ENCODE assay signal across 8 mouse cellular contexts in genomic region chrX:74372888-74373549, GRCm38 (mm10). TPM values are rescaled to one million over a fixed set of nuclear protein-coding genes. Genes with fewer than 3 reads are reported as not detected.
DNase-seq lines count a peak whose midpoint lies in the region; ATAC-seq and TF ChIP-seq lines count a peak whose summit lies in the region.

Gene Ubl4a, minus strand, starts transcription at chrX:74373218.
Gene Slc10a3, minus strand, starts transcription at chrX:74373349.

- 21% methylated on average over 32 of the region's 32 CpGs for WGBS in limb, embryonic 13.5 days
- WGBS in midbrain, embryonic 15.5 days: 32% methylated on average over 32 of the region's 32 CpGs

- peak within 1 kb of the TSS; percentile 78 for H3K4me3 ChIP-seq in bone marrow macrophage, adult 2 months (ENCODE audit: insufficient read depth, low read length)
- H3K4me3 ChIP-seq in embryonic fibroblast, embryonic 13.5 days (ENCODE audit: insufficient read depth, low read length): peak within 1 kb of the TSS; percentile 55
- peak within 1 kb of the TSS; percentile 48 for H3K4me3 ChIP-seq in limb, embryonic 13.5 days
- peak within 1 kb of the TSS; percentile 47 for H3K4me3 ChIP-seq in midbrain, embryonic 15.5 days

- TF ChIP-seq CTCF in bone marrow macrophage, adult 2 months (IDR thresholded peaks at IDR 0.05; ENCODE audit: low read depth, low read length): no peak
- no peak for TF ChIP-seq CTCF in embryonic fibroblast, embryonic 13.5 days (IDR thresholded peaks at IDR 0.05; ENCODE audit: borderline replicate concordance, insufficient read depth, low read length)

- no peaks in the 10 kb centered on the region for H3K9me3 ChIP-seq in limb, embryonic 13.5 days
- H3K9me3 ChIP-seq in midbrain, embryonic 15.5 days: no peaks in the 10 kb centered on the region

- peak; percentile 94 for ATAC-seq in limb, embryonic 13.5 days (ENCODE audit: low FRiP score, low read depth)
- ATAC-seq in midbrain, embryonic 15.5 days (replicated peaks): peak; percentile 87

- peak; percentile 47; the same call in 1 of the 2 replicates for TF ChIP-seq POLR2A in bone marrow macrophage, adult 2 months (IDR thresholded peaks at IDR 0.05; ENCODE audit: borderline replicate concordance, low read depth, low read length)
- peak; percentile 92 for TF ChIP-seq POLR2A in embryonic fibroblast, embryonic 13.5 days (IDR thresholded peaks at IDR 0.05; ENCODE audit: low read depth, low read length)

- peak within 1 kb of the TSS; percentile 66 for H3K9ac ChIP-seq in limb, embryonic 13.5 days
- peak within 1 kb of the TSS; percentile 41 for H3K9ac ChIP-seq in midbrain, embryonic 15.5 days

- H3K27ac ChIP-seq in bone marrow macrophage, adult 2 months (ENCODE audit: insufficient read depth, low read depth, low read length): peak within 1 kb of the TSS; percentile 34
- H3K27ac ChIP-seq in embryonic fibroblast, embryonic 13.5 days (ENCODE audit: insufficient read depth, low read length): no peak within 1 kb of the TSS
- H3K27ac ChIP-seq in limb, embryonic 13.5 days: no peak within 1 kb of the TSS
- peak within 1 kb of the TSS; percentile 38; the same call in 1 of the 2 replicates for H3K27ac ChIP-seq in midbrain, embryonic 15.5 days

- no peaks in the 10 kb centered on the region for H3K27me3 ChIP-seq in limb, embryonic 13.5 days
- H3K27me3 ChIP-seq in midbrain, embryonic 15.5 days (replicated peaks): no peaks in the 10 kb centered on the region

- H3K4me2 ChIP-seq in limb, embryonic 13.5 days (replicated peaks): peak within 1 kb of the TSS; percentile 64
- peak within 1 kb of the TSS; percentile 71 for H3K4me2 ChIP-seq in midbrain, embryonic 15.5 days

- DNase-seq in B cell, adult 2 months: peak; percentile 91 to 94
- DNase-seq in heart, adult 8-10 months (ENCODE audit: low spot score): peak; percentile 87
- peak; percentile 92 for DNase-seq in kidney, adult 9 months
- peak; percentile 72 to 90 for DNase-seq in spleen, postnatal 10 days (ENCODE audit: low spot score in 2 of 2)

- H3K36me3 ChIP-seq in limb, embryonic 13.5 days: peaks cover 9% of the 10 kb centered on the region; the same call in 1 of the 2 replicates
- no peaks in the 10 kb centered on the region for H3K36me3 ChIP-seq in midbrain, embryonic 15.5 days (replicated peaks)

- peaks cover 13% of the 10 kb centered on the region for H3K4me1 ChIP-seq in bone marrow macrophage, adult 2 months (ENCODE audit: control insufficient read depth, insufficient read depth, low read length)
- H3K4me1 ChIP-seq in embryonic fibroblast, embryonic 13.5 days (ENCODE audit: control insufficient read depth, insufficient read depth, low read length): no peaks in the 10 kb centered on the region
- peaks cover 6% of the 10 kb centered on the region; the same call in 1 of the 2 replicates for H3K4me1 ChIP-seq in limb, embryonic 13.5 days
- H3K4me1 ChIP-seq in midbrain, embryonic 15.5 days: peaks cover 5% of the 10 kb centered on the region; the same call in 1 of the 2 replicates

RNA-seq across cellular contexts. Expression of gene Ubl4a, which starts in this region (rescaled TPM):
- 20.5 and 23.7 TPM in 2 replicates for polyA plus RNA-seq in bone marrow macrophage, adult 2 months (2012; ENCODE audit: insufficient read depth, insufficient read length, missing spikeins)
- polyA plus RNA-seq in embryonic fibroblast, embryonic 13.5 days (2011; ENCODE audit: insufficient read length, low read depth, missing spikeins): 47.0 and 62.6 TPM in 2 replicates
- total RNA-seq in heart, adult 8-10 months (2022): 10 to 100 TPM; 74.3 to 82.5 (median 80.1) TPM
- polyA plus RNA-seq in limb, embryonic 13.5 days (2015; fragmentation: Nextera tagmentation; extraction: Ambion mirVana): 62.2 and 68.2 TPM in 2 replicates
- polyA plus RNA-seq in midbrain, embryonic 15.5 days (2015; fragmentation: Nextera tagmentation; extraction: Ambion mirVana): 67.1 and 71.1 TPM in 2 replicates

RNA-seq across cellular contexts. Expression of gene Slc10a3, which starts in this region (rescaled TPM):
- 13.5 and 15.2 TPM in 2 replicates for polyA plus RNA-seq in bone marrow macrophage, adult 2 months (2012; ENCODE audit: insufficient read depth, insufficient read length, missing spikeins)
- 20.6 and 22.4 TPM in 2 replicates for polyA plus RNA-seq in embryonic fibroblast, embryonic 13.5 days (2011; ENCODE audit: insufficient read length, low read depth, missing spikeins)
- total RNA-seq in heart, adult 8-10 months (2022): 1 to 10 TPM; 4.0 to 6.7 (median 5.8) TPM
- polyA plus RNA-seq in limb, embryonic 13.5 days (2015; fragmentation: Nextera tagmentation; extraction: Ambion mirVana): 19.6 and 21.3 TPM in 2 replicates
- polyA plus RNA-seq in midbrain, embryonic 15.5 days (2015; fragmentation: Nextera tagmentation; extraction: Ambion mirVana): 9.9 and 10.5 TPM in 2 replicates

Comparison
In these comparisons a context has a peak if more than half of its experiments do, and no peak if none do; other contexts are left out.
1. H3K27ac ChIP-seq: peak in bone marrow macrophage, adult 2 months (single experiment) and midbrain, embryonic 15.5 days (single experiment); none in embryonic fibroblast, embryonic 13.5 days (single experiment) and limb, embryonic 13.5 days (single experiment).
2. Peak in every context shown above with its lines, with median percentiles within 50 percentile points of each other: DNase-seq and H3K4me3 ChIP-seq.